Mouse (Mus musculus) E14TG2a.4 (cell line): ENCODE measurements around the gene Ccn5.

Experiments
- CTCF ChIP-seq: conservative IDR thresholded peaks from 2 replicates; pipeline ENCODE4 v1.5.1; 2014; ENCODE audit warnings: low read length
- POU5F1 ChIP-seq: IDR thresholded peaks from 2 replicates; pipeline ENCODE4 v1.6.1; 2014; ENCODE audit warnings: low read length, borderline replicate concordance

DNA sequence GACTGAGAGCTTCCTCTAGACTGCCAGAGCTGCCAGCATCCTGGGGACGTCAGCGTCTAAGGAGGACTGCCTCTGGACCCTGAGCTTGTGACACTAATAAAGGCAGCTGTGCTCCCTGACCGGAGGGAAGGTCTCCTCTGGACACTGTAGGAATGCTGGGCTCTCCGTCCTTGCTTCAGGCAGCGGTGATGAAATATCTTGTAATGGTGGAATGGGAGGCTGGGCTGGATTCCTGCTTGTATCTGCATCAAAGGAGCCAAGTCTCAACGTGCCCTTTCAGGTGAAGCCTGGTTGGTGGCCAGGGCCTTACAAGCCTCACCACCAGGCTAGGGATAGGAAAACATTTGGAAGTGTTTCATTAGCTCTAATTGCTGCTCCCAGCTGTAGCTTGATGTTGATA lies 33.6 kb upstream of the Ccn5 start:
- no peak for TF ChIP-seq CTCF
- TF ChIP-seq POU5F1, result no peak
